Mouse (Mus musculus): Measurements from ENCODE around the gene Banp. TPM values are rescaled to one million over a fixed set of nuclear protein-coding genes. Genes with fewer than 3 reads are reported as not detected.

The Banp gene
- polyA plus RNA-seq (2015; fragmentation: Nextera tagmentation; extraction: Ambion mirVana), result 15.2 and 20.6 TPM in 2 replicates

GRCm38 (mm10) chr8:121949222-121949800 lies at the start of gene Banp:
Gene Banp, plus strand, starts transcription at chr8:121949750.
- peaks cover 3% of the 10 kb centered on the region; the same call in 1 of the 2 replicates for H3K27me3 ChIP-seq

GRCm38 (mm10) chr8:121901498-121902236 lies 47.9 kb upstream of the Banp start:
- peaks cover 98% of the 10 kb centered on the region for H3K4me1 ChIP-seq (replicated peaks)
- H3K4me2 ChIP-seq, result peak overlapping the region; percentile 92
- 73% methylated on average over 8 of the region's 8 CpGs for WGBS (ENCODE audit: insufficient replicate concordance)

More at GRCm38 (mm10) chr8:121949222-121949800, at the start of gene Banp:
- H3K36me3 ChIP-seq (replicated peaks), result peaks cover 18% of the 10 kb centered on the region
- H3K9ac ChIP-seq, result peak within 1 kb of the TSS; percentile 98
- H3K27ac ChIP-seq (replicated peaks), result peak within 1 kb of the TSS; percentile 98
- 51% methylated on average over 6 of the region's 6 CpGs for WGBS (ENCODE audit: insufficient replicate concordance)
- H3K9me3 ChIP-seq (replicated peaks), result no peaks in the 10 kb centered on the region
- peak within 1 kb of the TSS; percentile 94 for H3K4me2 ChIP-seq
- peak within 1 kb of the TSS; percentile 93 for H3K4me3 ChIP-seq (replicated peaks)
- ATAC-seq (ENCODE audit: insufficient read depth), result no peak
- H3K4me1 ChIP-seq (replicated peaks), result peaks cover 73% of the 10 kb centered on the region

GRCm38 (mm10) chr8:121903977-121904376 lies 45.6 kb upstream of the Banp start:
- 47% methylated on average over 6 of the region's 6 CpGs for WGBS (ENCODE audit: insufficient replicate concordance)
- Histone ChIP-seq H3K4me1 (replicated peaks) (peaks cover 90% of the 10 kb centered on the region), H3K4me2 (peak overlapping the region; percentile 92), H3K27me3 (no peaks in the 10 kb centered on the region), H3K9ac (no peak overlapping the region; the same call in 1 of the 2 replicates), H3K27ac (replicated peaks) (0 out of 2 replicates have a peak overlapping the region, but pooled peaks have one; percentile 70), H3K4me3 (replicated peaks) (peak overlapping the region; percentile 78), H3K9me3 (replicated peaks) (no peaks in the 10 kb centered on the region), H3K36me3 (replicated peaks) (peaks cover 56% of the 10 kb centered on the region)
- ATAC-seq (ENCODE audit: insufficient read depth), result no peak

More at GRCm38 (mm10) chr8:121901498-121902236, 47.9 kb upstream of the Banp start:
- peaks cover 69% of the 10 kb centered on the region for H3K36me3 ChIP-seq (replicated peaks)
- ATAC-seq (ENCODE audit: insufficient read depth), result no peak
- H3K27ac ChIP-seq (replicated peaks), result peak overlapping the region; percentile 100
- H3K9me3 ChIP-seq (replicated peaks), result no peaks in the 10 kb centered on the region
- peak overlapping the region; percentile 30; the same call in 1 of the 2 replicates for H3K9ac ChIP-seq
- no peaks in the 10 kb centered on the region for H3K27me3 ChIP-seq
- H3K4me3 ChIP-seq (replicated peaks), result 0 out of 2 replicates have a peak overlapping the region, but pooled peaks have one; percentile 0

GRCm38 (mm10) chr8:121904999-121905398 lies 44.6 kb upstream of the Banp start:
- Histone ChIP-seq H3K4me2 (peak overlapping the region; percentile 92), H3K27ac (replicated peaks) (peak overlapping the region; percentile 70), H3K4me1 (replicated peaks) (peaks cover 90% of the 10 kb centered on the region), H3K27me3 (no peaks in the 10 kb centered on the region), H3K9ac (peak overlapping the region; percentile 89), H3K9me3 (replicated peaks) (no peaks in the 10 kb centered on the region), H3K4me3 (replicated peaks) (peak overlapping the region; percentile 78), H3K36me3 (replicated peaks) (peaks cover 54% of the 10 kb centered on the region)
- ATAC-seq (ENCODE audit: insufficient read depth), result no peak
- WGBS (ENCODE audit: insufficient replicate concordance), result 78% methylated on average over 9 of the region's 9 CpGs

GRCm38 (mm10) chr8:121905420-121905819 lies 44.1 kb upstream of the Banp start:
- H3K9me3 ChIP-seq (replicated peaks), result no peaks in the 10 kb centered on the region
- peaks cover 87% of the 10 kb centered on the region for H3K4me1 ChIP-seq (replicated peaks)
- H3K9ac ChIP-seq, result peak overlapping the region; percentile 89
- H3K36me3 ChIP-seq (replicated peaks), result peaks cover 51% of the 10 kb centered on the region
- H3K4me3 ChIP-seq (replicated peaks), result peak overlapping the region; percentile 78
- H3K27me3 ChIP-seq, result no peaks in the 10 kb centered on the region
- WGBS (ENCODE audit: insufficient replicate concordance), result 53% methylated on average over 1 of the region's 1 CpGs
- peak overlapping the region; percentile 70 for H3K27ac ChIP-seq (replicated peaks)
- peak overlapping the region; percentile 92 for H3K4me2 ChIP-seq
- ATAC-seq (ENCODE audit: insufficient read depth), result no peak

GRCm38 (mm10) chr8:121905864-121906263 lies 43.7 kb upstream of the Banp start:
- Histone ChIP-seq H3K9ac (peak overlapping the region; percentile 89), H3K9me3 (replicated peaks) (no peaks in the 10 kb centered on the region), H3K27me3 (no peaks in the 10 kb centered on the region), H3K27ac (replicated peaks) (peak overlapping the region; percentile 70), H3K4me1 (replicated peaks) (peaks cover 84% of the 10 kb centered on the region), H3K4me2 (peak overlapping the region; percentile 92), H3K4me3 (replicated peaks) (peak overlapping the region; percentile 78), H3K36me3 (replicated peaks) (peaks cover 47% of the 10 kb centered on the region)
- 13% methylated on average over 5 of the region's 5 CpGs for WGBS (ENCODE audit: insufficient replicate concordance)
- ATAC-seq (ENCODE audit: insufficient read depth), result no peak

GRCm38 (mm10) chr8:121906542-121907512 lies 42.7 kb upstream of the Banp start:
- Histone ChIP-seq H3K27me3 (no peaks in the 10 kb centered on the region), H3K4me1 (replicated peaks) (peaks cover 84% of the 10 kb centered on the region), H3K4me3 (replicated peaks) (peak overlapping the region; percentile 78), H3K27ac (replicated peaks) (peak overlapping the region; percentile 70), H3K4me2 (peak overlapping the region; percentile 92), H3K9ac (peak overlapping the region; percentile 89), H3K9me3 (replicated peaks) (no peaks in the 10 kb centered on the region), H3K36me3 (replicated peaks) (peaks cover 38% of the 10 kb centered on the region)
- under 1% methylated on average over 70 of the region's 72 CpGs for WGBS (ENCODE audit: insufficient replicate concordance)
- ATAC-seq (ENCODE audit: insufficient read depth), result peak; percentile 51

- 1% methylated on average over 61 of the region's 61 CpGs for WGBS (ENCODE audit: insufficient replicate concordance)
- Histone ChIP-seq H3K4me3 (replicated peaks) (peak within 1 kb of the TSS; percentile 78), H3K4me1 (replicated peaks) (peaks cover 84% of the 10 kb centered on the region), H3K9me3 (replicated peaks) (no peaks in the 10 kb centered on the region), H3K9ac (peak within 1 kb of the TSS; percentile 89), H3K27ac (replicated peaks) (peak within 1 kb of the TSS; percentile 70), H3K36me3 (replicated peaks) (peaks cover 29% of the 10 kb centered on the region), H3K27me3 (no peaks in the 10 kb centered on the region), H3K4me2 (peak within 1 kb of the TSS; percentile 92)
- ATAC-seq (ENCODE audit: insufficient read depth), result peak; percentile 88
Observed at GRCm38 (mm10) chr8:121907587-121908248, 41.8 kb upstream of the Banp start, which contains the start of gene Slc7a5. Gene Slc7a5, minus strand, starts transcription at chr8:121907694.

GRCm38 (mm10) chr8:121908378-121909147 lies 41.0 kb upstream of the Banp start:
- Histone ChIP-seq H3K9ac (peak overlapping the region; percentile 46), H3K9me3 (replicated peaks) (no peaks in the 10 kb centered on the region), H3K36me3 (replicated peaks) (peaks cover 20% of the 10 kb centered on the region), H3K4me2 (peak overlapping the region; percentile 92), H3K4me3 (replicated peaks) (peak overlapping the region; percentile 78), H3K27ac (replicated peaks) (peak overlapping the region; percentile 64; the same call in 1 of the 2 replicates), H3K27me3 (no peaks in the 10 kb centered on the region), H3K4me1 (replicated peaks) (peaks cover 84% of the 10 kb centered on the region)
- 21% methylated on average over 8 of the region's 8 CpGs for WGBS (ENCODE audit: insufficient replicate concordance)
- no peak for ATAC-seq (ENCODE audit: insufficient read depth)
